Mouse (Mus musculus): ENCODE data around the gene Kcnk13.

Gene Kcnk13

GRCm38 (mm10) chr12:100089265-100089664 lies 125.0 kb downstream of the Kcnk13 start:
- DNase-seq (ENCODE audit: low spot score in 2 of 2) = no peak

DNA sequence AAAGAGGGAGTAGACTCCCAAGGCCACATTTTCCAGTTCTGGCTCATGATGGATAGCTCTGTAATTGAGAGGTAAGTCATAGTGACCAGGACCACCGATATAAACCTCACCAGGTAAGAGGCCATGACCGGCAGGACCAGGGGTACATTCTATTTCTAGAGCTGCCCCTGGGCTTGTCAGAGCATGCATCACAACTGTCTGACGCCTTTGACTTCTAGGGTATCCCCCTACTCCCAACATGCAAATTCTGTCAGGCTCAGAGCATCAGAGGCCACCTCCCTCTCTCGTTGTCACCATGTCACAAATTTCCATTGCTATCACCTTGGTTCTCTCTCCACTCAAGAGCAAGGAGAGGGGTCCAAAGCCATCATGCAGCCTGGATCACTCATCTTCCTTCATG lies 126.5 kb downstream of the Kcnk13 start:
- no peak for DNase-seq (ENCODE audit: low spot score in 2 of 2)

DNA sequence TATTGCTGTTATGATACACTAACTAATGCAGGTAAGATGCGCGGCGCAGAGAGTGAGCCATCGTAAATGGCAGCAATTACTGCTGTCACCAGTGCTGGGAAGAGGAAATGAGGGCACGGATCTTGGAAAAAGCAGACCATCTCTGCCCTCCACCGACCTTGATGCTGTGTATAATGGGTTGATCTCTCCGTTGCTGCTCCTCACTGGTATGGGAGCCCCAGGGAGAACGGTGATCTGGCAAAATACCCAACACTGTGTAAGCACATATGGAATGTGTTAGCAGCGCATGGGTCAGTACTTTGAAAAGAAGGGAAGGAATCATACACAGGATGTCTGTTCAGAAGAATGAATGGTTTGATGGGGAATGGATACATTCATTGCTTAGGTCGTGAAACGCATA lies 128.7 kb downstream of the Kcnk13 start:
- DNase-seq (ENCODE audit: low spot score in 2 of 2) = no peak

- no peak for DNase-seq (ENCODE audit: low spot score in 2 of 2)
Observed at GRCm38 (mm10) chr12:100099971-100100706, 135.8 kb downstream of the Kcnk13 start.

GRCm38 (mm10) chr12:100100707-100101030 lies 136.4 kb downstream of the Kcnk13 start:
- no peak for DNase-seq (ENCODE audit: low spot score in 2 of 2)

- DNase-seq (ENCODE audit: low spot score in 2 of 2) = no peak
Observed at GRCm38 (mm10) chr12:100101651-100102050, 137.4 kb downstream of the Kcnk13 start.

- no peak for DNase-seq (ENCODE audit: low spot score in 2 of 2)
Observed at GRCm38 (mm10) chr12:100104530-100104929, 140.2 kb downstream of the Kcnk13 start.

DNA sequence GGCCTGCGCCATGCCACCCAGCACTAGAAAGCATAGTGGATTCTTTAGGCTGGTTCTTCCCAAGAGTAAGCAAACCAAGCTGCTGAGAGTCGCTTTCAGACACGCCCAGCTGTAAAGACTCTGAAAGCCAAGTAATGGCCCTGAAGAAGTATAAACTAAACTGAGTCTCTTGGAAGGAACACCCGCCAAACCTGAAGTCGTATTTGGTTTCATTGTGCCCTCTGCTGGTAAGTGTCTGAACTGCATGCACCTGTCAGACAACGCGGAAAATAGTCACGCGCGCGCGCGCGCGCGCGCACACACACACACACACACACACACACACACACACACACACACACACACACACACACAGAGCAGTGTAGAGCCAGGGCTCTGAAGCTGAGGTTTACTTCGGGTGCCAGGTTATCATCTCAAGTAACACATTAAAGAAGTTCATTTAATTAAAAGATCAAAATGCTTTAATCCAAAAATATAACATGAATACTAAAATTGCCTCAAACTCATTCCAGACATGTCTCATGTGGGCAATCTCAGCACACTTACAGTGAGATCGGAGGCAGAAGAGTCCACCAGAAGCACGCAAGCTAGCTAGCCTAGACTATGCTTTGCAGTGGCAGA lies 142.1 kb downstream of the Kcnk13 start:
- DNase-seq (ENCODE audit: low spot score in 2 of 2) = peak; percentile 55 to 57

GRCm38 (mm10) chr12:100107436-100107835 lies 143.1 kb downstream of the Kcnk13 start:
- DNase-seq (ENCODE audit: low spot score in 2 of 2) = no peak

GRCm38 (mm10) chr12:100109986-100110696 lies 145.8 kb downstream of the Kcnk13 start, which contains the start of gene Psmc1:
TSS of gene Psmc1 (plus strand) at chr12:100110154.
- peak; percentile 72 to 79 for DNase-seq (ENCODE audit: low spot score in 2 of 2)
